Mouse (Mus musculus): Measurements from ENCODE around the gene Lrig1.
"Not testable (repeated sequence)": the region's sequence is repeated elsewhere in the genome, so short reads cannot be mapped to it uniquely, and the experiment has no call there.

Lrig1 gene

DNA sequence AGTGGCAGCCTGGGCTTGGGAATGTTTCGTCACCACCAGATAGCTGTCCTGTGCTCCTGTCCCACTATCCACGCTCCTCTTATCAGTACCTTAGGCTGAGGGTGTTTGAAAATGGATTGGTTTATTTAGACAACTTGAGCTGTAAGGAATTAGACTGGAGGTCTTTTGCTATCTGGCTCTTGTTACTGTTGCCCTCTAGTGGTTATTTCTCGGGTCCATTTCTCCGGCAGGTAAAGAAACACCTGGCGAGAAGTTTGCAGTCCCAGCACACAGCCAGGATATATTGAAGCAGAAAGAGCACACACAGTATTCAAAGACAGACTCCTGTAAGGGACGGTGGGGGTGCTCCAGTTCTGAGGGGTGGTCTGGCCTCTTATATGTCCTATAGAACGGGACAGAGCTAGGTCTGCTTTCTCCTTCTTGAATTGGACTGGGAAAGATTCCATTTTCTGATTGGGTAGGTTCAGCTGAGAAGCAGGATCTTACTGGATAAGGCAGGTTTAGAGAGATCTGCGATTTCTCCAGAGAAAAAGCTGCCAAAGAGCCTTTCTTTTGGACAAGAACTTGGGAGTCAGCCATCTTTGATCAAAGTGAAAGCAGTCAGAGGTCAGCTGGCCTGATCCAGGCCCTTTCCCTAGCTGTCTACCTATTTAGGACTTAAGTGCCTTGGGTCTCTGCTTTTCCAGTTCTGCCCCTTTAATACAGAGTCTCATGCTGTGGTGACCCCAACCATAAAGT is 136.6 kb downstream of the Lrig1 start:
- DNase-seq = no peak

- DNase-seq = no peak
Observed at GRCm38 (mm10) chr6:94561346-94561745, 138.6 kb downstream of the Lrig1 start.

DNA sequence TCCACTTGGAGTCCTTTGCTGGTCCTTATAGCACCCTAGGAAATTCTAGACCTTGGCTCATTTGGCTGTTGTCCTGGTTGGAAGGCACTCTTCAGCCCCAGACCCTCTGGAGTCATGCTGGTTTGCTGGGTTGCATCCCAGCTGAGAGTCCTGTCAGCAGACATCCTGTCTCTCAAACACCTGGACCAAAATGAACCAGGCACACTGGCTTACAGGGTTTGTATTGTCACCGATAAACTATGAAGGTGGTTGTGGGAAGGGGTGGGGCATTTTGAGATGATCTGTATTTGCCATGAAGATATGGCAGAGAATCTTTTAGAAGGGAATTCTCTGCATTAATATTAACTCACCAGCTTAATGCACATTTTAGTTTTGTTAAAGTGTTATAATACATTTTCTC is 139.1 kb downstream of the Lrig1 start:
- no peak for DNase-seq

DNA sequence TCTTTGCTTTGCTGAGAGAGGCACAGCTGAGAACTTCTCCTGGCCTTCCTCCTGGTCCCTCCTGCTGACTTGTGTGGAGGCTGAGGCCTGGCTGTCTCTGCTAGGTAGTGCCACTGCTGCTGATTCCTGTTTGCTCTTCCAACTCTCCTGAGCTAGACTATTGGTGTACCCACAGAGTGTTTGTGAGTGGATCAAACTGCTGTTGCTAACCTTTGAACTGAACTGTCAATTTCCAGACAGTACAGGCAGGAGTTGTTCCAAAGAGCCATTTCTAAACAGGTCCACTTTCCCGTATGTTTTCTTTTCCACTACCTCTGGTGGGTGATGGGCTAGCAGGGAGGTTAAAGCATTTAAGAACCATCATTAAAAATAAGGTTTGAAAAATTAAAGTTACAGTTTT is 141.4 kb downstream of the Lrig1 start:
- not testable (repeated sequence) for DNase-seq

Data from thymus, postnatal 36 days (tissue).